Mouse (Mus musculus): ENCODE results near the gene Stat3.

The Stat3 gene

DNA sequence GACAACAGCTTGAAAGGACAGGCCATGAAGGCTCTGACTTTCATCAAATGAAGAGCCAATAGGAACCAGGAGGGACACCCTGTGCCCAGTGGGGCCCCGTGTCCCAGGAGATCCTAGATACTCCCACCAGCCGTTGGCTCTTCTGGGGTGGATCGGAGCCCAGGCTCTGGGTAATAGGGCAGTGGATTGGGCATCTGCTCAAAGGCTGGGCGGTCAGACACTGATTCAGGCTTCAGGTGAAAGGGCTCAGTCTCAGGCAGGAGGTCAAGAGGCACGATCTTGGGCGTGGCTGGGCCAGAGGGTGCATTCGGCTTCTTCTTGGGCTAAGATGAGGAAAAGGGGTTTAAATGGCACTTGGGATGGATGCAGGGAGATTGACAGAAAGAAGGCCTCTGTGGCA, 24.8 kb upstream of the Stat3 start:
- DNase-seq (ENCODE audit: low spot score) = no peak

DNA sequence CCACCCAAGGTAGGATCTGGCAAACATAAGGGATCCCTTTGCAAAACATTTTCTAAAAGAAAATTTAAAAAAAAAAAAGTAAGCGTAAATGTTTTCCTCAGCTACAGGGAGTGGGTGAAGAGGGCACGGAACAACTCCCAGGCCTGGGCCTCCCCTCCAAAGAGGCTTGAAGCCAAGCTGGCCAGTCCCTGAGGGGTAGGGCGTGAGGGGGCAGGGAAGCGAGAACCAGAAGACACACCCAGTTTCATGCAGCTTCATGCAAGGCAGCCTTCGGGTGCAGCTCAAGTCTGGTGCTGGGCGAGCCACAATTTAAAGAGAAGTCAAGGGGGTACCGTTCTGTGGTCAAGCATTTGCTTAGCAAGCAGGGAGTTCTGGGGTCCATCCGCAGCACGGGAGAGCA, 24.3 kb upstream of the Stat3 start:
- DNase-seq (ENCODE audit: low spot score) = peak; percentile 71

DNA sequence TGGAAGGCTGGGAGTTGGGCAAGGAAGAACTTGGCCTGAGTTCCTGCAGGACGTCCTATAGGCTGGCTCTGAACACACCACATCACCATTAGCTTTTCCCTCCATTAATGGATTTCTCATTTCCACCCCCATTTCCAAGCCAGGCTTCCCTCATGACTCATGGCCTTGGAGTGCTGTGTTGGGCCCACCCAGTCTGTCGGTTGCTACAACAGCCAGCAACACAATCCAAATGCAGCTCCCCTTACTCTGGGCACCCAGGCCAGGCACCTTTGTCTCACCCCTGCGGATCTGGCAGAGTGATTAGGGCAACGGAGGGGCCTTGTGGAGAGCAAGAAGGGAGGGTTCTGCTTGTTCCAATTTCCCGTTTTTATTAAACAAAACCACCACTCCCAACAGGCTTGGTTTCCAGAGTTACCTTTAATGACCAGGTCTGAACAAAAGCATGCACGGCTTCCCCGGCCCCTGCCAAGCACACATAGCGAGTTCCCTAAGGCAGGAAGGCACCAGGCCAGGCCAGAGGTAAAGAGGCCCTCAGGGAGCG, 23.1 kb upstream of the Stat3 start:
- DNase-seq (ENCODE audit: low spot score) = peak; percentile 48

DNA sequence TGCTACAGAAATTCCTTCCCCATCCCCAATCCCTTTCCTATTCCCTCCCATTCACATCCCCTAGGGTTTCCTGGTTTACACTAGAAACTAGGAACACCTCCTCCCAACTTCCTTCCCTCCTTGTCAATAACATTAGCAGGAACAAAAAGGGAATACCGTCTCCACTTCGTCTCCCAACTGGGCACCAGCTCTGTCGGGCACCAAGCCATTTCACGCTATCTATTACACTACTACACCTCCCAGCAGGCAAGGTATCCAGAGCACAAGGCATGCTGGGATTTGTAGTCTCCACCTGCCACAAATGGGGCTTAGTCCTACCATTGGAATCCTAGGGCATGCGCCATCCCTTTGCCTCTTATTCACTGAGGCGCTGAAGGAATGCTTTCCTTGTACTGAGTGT, 21.2 kb upstream of the Stat3 start:
- peak; percentile 51 for DNase-seq (ENCODE audit: low spot score)

DNA sequence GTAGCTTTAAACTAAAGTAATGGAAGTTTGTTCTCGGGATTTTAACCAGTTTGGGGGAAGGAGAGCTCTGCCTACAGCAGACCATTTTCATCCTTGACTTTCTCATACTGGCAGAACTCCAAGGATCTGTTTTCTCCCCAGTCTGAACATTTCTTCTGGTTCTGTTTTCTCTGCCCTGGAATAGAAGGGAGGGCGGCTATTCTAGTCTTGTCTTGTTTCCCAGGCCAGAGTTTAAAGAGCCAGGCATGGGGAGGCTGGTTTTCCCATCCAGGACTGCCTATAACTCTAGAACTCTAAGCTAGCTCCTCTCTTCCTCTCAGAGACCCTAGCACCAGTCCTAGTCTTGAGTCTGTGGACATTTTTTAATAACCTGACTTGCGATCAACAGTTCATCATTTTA, 20.5 kb upstream of the Stat3 start:
- no peak for DNase-seq (ENCODE audit: low spot score)

DNA sequence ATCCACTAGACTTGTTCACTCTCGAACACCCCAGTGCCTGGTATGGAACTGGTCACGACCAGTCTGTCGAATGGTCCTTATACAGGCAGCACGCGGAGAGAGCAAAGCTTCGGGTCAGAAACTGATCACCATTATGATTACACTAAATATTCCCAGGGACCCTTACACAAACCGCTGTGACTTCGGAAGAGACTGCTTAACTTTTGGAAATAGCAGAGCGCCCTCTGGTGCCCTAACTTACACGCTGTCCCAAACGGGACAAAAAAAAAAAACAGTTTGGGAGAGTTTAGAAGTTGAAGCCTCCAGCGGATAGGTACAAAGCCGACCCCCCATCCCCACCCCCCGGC, 20.1 kb upstream of the Stat3 start:
- peak; percentile 60 for DNase-seq (ENCODE audit: low spot score)

DNA sequence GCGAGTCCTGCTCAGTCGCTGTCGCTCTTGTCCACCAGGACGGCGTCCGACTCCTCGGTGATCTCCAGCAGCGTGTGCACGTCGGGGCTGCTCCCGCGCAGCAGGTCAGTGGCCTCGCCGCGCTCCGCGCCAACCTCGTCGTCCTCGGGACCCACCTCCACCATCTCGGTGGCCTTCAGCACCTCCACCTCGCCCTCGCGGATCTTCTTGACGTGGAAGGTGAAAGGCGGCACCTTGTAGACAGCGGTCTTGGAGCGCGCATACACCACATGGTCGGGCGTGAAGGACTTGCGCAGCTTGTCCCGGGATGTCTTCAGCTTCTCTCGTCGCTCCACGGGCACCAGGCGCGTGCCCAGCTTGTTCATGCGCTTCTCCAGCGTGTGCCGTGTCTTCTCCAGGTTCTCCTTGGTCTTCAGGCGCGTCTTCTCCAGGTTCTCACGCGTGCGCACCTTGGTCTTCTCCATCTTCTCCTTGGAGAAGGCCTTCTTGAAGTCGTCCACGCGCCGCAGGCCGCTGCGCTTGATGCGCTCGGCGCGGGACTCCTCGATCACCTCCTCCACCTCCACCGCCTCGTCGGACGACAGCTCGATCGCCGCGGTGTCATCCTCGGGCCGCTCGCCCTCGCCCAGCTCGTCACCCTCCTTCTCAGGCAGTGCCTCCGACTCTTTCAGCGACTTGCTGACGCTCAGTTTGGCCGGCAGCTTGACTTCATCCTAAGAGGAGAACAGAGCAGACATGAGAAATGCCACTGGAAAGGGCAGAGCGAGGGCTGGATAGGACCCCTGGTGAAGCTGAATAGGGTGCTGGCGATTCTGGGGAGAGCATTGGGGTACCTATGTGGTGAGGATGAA, 19.5 kb upstream of the Stat3 start:
- DNase-seq (ENCODE audit: low spot score) = peak; percentile 29

DNA sequence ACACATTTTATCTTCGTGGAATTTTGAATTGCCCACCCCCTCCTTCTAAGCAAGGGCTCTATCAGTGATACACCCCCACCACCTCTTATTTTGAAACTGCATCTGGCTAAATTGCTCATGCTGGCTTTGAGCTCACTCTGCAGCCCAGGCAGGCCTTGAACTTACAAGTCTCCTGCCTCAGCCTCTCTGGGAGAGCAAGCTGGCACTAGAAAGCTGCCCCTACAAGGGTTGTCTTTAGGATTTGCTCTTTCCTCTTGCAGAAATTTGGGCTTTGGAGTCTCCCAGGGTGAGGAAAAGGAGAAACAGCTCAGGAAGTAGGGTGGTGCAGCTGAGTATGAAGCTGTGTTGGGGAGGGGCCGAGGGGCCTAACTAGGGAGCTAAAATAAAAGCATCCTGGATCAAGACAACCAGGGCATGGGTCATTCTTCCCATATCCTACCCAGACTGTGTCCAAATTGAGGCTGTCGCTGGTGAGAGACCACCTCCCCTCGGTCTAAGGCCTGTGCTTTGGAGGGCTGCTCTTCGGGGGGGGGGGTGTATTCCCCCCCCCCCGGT, 18.7 kb upstream of the Stat3 start:
- DNase-seq (ENCODE audit: low spot score) = no peak

DNA sequence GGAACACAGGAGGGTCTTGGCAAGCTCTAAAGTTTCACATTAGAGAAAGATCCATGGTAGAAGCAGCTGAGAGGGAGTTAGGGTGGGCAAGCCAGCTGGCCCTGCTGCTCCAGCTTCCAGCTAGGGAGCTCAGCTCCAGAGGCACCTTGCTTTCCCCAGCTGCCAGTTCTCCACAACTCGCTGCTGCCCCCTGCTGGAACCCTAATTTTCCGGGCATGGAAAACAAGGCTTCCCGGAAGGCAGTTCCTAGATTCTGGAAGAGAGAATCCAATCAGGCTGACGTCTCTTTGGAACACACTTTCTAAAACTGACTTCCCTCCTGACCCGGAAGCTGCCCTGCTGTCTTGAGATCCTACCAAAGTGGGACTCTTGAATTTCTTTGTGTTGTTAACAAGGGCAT, 17.9 kb upstream of the Stat3 start:
- peak; percentile 86 for DNase-seq (ENCODE audit: low spot score)

DNA sequence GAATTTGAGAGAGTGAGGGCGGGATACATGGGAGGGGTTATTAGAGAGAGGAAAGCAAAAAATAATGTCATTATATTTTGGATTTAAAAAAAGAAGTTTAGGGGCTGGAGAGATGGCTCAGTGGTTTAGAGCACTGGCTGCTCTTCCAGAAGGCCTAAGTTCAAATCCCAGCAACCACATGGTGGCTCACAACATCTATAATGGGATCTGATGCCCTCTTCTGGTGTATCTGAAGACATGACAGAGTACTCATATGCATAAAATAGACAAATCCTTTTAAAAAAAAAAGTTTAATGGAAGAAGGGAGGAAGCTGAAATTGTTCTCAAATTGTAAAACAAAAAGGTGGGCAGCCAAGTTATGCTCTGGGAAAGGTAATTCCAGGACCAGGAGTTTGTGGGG, 10.2 kb upstream of the Stat3 start:
- DNase-seq (ENCODE audit: low spot score) = no peak

DNA sequence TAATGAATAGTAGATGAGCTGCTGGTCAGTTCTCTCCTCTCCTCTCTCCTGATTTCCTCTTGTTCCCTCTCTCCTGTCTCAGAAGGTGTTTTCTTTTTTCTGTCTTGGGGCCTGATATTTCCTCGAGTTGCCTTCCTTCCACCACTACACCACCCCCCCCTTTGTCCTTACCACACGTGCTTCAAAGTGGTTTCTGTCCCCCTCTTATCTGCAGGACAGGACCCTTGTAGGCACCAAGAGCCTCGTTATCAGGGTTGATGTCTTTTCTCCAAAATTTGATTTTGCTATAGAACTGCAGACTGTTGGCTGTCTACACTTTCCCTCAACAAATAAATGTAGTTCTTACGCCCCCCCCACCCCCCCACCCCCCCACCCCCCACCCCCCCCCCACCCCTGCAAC, 9.0 kb upstream of the Stat3 start:
- no peak for DNase-seq (ENCODE audit: low spot score)

DNA sequence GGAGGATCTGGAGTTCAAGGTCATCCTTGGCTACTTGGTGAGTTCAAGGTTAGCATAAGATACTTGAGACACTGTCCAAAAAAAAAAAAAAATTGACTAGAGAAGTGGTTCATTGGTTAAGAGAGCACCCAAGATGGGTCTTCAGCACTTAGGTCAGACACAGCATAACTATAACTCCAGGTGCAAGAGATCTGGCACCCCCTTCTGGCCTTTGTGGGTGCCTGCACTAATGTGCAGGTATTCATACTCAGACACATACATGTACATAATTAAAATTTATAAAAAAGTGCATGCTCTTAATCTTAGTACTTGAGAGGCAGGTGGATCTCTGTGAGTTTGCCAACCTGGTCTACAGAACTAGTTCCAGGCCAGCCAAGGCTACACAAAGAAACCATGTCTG, 8.2 kb upstream of the Stat3 start:
- no peak for DNase-seq (ENCODE audit: low spot score)

DNA sequence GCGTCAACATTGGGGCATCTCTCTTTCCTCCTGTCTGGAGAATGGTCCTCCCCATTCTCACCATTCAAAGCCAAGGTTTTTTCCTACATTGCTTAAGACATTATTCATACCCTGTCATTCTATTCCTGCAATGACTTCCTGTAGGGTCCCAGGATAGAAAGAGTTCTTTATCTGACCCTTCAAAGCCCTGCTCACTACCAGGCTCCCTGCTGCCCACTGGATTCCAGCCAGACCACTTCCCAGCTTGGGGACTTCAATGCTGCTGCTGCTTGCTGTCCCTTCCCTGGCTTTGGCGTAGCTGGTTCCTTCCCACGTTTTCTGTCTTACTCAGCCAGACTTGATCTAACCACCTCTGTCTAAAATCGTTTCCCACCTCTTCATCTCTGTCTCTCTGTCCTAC, 7.5 kb upstream of the Stat3 start:
- no peak for DNase-seq (ENCODE audit: low spot score)

DNA sequence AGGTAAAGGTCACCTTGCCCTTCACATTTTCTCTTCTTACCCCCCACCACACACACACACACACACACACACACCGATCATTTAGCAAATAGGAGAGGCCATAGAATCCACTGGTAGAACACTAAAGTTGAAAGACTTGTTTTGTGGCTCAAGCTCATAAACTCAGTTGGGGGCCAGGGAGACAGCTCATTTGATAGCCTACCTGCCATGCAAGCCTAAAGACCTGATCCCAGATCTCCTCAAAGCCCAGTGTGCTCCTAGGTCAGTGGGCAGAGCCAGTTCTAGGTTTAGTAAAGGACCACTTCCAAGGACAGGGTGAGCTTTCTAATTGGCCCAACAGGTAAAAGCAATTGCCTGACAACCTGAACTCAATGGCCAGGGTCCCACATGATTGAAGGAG, 3.0 kb upstream of the Stat3 start:
- DNase-seq (ENCODE audit: low spot score) = no peak

DNA sequence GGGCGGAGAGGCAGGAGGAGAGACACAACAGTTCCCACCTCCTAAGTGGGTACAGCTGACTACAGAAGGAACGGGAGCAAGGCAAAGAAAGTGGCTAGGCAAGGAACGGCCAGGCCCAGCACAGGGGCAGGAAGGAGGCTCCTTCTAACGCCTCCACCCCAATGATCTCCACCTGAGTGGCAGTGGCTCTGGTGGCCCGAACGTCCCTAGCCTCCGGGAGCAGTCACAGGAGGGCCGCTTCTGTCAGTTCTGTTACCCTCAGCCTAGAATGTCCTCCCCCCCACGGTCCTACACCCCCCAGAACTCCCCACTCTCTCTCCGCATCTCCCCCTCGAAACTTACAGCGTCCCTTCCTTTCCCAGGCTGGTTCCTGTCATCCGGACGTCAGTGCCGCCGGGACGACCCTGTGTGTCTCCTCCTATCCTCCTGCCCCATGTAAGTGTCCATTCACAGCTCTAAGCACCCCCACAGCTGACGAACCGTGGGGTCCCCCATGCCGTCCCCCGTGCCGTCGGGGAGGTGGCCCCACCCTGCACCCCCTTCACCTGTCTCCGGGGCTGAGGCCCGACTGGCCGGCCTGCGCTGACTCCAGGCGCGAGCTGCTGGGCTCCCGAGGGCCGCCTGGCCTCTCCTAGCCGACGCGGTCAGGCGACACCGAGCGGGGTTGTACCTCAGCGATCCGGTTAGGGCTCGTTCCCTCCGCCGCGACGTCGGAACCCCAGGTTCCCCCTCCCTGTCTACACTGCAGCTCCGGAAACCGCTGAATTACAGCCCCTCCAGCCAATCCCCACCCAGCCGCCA, 429 bp downstream of the Stat3 start:
- DNase-seq (ENCODE audit: low spot score) = no peak

DNA sequence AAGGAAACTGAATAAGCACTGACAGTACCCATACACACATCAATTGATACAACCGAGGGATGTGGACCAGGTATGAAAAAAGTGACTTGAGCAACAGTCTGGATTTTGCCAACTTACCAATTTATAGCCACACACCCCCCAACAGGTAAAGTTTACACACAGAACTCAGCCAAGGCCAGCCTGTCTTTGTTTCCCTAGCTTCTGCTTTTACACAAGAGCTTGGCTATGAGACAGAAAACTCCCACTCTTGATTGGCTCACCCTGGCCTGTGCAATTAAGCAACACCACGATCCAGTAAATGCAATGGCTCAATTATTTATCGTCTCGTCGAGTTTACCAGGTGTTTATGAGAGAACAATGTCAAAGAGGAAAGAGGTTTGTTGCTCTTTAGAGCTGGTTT, 1.2 kb downstream of the Stat3 start:
- DNase-seq (ENCODE audit: low spot score) = no peak

DNA sequence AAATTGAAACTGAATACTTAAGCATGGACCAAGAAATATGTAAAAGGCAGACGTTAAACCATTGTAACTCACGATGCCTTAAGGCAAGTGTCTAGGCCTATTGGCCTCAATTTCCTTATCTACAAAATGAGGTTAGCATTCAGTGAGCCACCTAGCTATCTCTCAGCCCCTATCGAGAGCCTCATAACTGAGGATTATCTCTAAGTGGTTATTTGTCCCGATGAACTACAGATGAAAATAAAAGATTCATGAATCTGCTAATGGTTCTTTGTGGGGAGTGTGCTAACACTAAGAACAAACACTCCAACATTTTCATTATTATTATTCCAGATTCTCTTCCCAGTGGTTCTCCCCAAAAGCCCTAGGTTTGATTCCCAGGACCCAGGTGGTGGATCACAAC, 2.0 kb downstream of the Stat3 start:
- DNase-seq (ENCODE audit: low spot score) = no peak

DNA sequence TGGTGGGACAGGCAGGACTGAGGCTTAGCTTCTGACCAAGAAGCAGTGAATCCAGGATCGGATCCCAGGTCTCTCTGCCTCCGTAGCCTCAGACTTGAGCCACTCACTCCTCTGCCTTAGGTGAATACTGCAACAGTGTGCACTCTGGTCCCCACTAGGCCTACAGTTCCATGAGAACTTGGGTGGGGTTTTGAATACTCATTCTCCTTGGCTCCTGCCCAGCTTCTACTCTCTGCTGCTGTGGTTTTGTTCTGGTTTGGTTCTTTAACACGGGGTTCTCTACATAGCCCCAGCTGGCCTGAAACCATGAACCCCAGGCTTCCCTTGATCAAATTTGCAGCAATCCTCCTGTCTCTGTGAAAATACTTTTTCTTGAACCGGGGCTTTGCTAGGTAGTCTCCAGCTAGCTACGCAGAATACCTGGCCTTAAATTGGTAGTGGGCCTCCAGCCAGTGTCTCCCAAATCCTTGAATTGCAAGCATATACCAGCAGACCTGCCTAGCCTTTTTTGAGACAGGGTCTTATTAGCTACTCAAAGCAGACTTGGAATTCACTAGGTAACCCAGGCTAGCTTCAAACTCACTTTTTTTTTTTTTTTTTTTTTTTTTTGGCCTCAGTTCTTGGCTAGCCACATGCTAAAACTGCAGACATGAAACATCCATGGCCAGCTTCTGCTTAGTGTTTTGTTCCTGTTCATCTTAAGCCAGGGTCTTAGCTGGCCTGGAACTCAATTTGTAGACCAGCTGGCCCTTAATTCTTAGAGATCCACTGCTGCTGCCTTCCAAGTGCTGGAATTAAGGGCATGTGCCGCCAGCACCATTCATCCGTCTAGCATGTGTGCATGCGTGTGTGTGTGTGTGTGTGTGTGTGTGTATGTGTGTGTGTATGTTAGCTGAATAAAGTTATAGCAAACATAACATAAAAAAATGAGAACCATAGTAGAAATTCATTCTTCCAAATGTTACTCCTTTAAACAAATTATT, 3.7 kb downstream of the Stat3 start:
- DNase-seq (ENCODE audit: low spot score) = no peak

DNA sequence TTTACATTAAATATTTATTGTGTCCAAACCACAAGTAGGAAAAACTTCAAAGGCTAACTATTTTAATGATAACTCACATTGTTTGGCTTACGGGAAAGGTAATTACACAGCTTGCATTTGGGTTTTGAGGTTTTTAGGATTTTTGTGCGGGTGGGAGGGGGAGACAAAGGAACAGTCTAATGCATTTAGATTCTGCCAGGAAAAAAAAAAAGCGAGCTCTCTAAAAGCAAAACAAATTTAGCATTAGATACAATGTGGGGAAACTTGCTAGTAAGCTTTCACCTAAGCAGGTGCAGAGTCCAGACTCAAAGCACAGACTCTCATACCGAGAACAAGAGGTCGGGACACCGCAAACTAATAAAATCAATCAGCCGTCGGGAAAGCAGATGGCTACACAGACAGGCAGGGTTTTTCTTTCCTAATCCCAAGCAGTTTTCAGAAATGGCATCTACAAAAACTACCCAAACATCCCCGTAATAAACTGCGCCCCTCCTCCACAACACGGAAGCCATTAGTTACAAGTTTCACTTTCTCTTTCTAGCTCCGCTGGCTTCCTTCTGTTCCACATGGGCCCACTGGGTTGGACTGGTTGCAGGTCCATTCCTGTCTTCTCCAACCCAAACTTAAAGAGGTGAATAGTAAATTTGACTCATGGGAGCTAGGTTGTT, 8.0 kb downstream of the Stat3 start:
- peak; percentile 36 for DNase-seq (ENCODE audit: low spot score)

DNA sequence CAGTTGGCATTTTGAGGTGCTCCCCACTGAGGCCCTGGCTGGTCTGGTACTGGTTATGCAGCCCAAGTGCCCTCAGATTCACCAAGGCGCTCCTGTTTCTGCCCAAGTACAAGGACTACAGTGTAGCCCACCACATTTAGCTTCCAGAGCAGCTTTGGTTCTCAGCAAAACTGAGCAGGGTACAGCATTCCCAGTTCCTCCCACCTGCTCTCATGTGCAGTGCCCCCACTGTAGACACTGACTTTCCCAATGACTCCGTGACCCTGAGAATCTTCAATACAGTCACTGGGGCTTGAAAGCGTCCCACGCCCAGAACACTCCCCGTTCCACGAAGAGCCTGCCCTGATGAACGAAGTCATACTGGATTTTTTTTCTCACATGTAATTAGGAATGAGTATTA, 8.7 kb downstream of the Stat3 start:
- no peak for DNase-seq (ENCODE audit: low spot score)

DNA sequence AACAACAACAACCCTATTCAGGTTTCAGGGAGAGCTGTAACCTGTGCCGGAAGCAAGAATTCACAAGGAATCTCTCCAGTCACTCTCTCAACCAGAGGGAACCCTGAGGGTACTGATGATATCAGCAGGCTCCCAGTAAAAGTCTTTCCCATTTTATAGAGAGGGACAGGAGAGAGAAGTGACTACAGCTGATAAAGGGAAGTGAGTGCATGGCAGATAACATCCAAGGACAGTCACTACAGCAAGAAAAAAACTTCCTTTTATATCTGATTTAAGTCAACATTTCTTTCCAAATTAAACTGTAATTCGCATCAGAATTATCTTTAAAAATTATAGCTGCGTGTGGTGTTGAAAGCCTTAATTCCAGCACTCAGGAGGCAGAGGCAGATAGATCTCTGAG, 12.0 kb downstream of the Stat3 start:
- no peak for DNase-seq (ENCODE audit: low spot score)

Data from ovary, postnatal 36 days (tissue).